Mouse (Mus musculus) common myeloid progenitor, adult 5-6 weeks (primary cell): Measurements from ENCODE around the gene Mthfd1l. TPM values are rescaled to one million over a fixed set of nuclear protein-coding genes. Genes with fewer than 3 reads are reported as not detected.
A peak's percentile ranks its signal among the peaks of the same experiment; 100 is the strongest.

Experiments
- ATAC-seq: replicated peaks from 2 replicates; pipeline ENCODE4 v1.8.0; 2016; ENCODE audit warnings: low read depth, mild to moderate bottlenecking, moderate TSS enrichment, inconsistent platforms; ENCODE audit not compliant: poor library complexity, severe bottlenecking
- total RNA-seq: library from RNA; stranded (forward); fragments of 200-1000, 187-1606 nt; gene quantifications from 2 replicates; pipeline ENCODE4 v1.2.3, GENCODE M21; 2017

The Mthfd1l gene
- total RNA-seq, 1 experiment from 2014 or later, result 148 TPM

DNA sequence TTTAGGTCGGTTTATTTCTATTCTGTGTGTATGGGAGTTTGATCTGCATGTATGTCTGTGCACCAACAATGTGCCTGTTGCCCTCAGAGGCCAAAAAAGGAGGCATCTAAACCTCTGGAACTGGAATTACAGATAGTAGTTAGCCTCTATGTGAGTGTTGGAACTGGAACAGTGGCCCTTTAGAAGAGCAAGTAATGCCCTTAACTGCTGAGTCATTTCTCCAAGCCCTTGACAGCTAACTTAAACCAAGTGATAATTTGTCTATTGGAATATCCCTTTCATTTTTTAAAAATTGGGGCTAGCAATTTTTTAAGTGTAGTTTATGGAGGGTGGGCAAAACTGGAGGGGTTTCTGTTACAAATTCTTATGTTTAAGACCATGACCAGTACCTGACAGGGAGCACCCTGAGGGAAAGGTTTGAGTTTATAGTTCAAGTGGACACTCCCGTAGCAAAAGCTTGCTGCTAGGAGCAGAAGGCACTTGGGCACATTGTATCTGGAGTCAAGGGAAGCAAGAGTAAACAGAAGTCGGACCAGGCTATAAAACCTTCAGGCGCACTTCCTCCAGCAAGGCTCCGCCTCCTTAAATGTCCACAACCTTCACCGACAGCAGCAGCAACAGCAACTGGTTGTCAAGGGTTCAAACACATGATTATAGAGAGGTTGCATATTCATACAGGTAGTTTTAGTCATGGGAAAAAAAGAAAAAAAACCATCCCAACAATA, 3.1 kb downstream of the Mthfd1l start:
- no peak for ATAC-seq

DNA sequence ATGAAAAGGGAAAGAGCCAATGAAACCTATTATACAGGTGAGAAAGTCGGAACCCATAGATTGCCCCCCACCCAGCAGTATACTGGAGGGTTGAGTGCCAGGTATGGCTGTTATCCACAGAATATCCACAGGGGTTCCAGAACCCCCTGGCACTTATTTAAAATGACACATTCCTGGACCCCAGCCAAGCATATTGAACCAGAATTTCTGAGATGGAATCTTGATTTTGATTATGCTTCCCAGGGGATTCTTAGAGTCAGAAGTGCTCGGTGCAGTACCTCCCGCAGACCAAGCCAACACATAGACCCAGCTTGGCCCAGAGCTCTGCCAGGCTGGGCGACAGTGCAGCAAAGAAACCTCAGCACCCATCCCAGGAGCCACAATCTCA, 3.7 kb downstream of the Mthfd1l start:
- ATAC-seq, result no peak

DNA sequence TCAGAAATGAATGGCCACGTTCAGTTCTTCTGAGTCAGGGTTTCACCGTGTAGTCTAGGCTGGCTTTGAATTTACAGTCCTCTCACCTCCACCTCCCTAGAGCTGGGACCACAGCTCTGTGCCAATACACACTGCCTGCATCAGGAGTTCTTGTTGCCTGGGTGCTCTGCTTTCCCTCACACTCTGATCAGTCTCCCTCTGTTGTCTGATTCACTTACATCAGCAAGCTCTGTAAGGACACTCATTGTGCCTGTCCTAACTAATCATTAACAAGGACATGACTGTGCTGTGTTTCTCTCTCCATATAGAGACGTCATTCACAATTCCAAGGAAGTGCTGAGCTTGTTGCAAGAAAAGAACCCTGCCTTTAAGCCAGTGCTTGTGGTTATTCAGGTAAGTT, 5.4 kb downstream of the Mthfd1l start:
- no peak for ATAC-seq

DNA sequence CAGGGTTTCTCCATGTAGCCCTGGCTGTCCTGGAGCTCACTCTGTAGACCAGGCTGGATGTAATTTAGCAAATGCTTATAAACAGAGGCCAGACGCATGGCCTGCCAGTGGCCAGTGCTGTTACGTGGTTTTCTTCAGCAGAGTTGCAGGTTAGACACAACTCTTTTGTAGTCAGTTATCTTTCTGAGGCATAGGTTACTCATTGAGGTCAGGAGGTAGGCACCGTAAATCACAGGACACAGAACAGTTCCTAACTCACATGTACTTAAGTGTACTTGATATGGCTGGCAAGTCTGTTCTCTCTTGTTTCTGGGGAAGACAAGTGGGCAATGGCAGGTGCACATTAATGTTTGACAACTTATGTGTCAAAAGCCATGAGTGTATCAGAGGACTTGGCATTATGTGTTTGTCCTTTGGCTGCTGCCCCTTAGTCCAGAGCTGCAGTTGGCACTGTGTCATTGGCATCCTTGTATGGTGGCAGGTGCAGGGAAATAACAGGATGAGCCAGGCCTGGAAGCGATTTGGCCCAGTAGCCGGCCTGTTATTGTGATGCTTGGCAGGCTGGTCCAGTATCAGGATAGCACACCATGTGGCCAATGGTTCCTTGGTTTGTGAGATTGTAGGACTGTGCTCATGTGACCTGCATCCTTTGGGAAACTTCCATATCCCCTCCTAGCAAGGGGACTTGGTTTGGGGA, 6.0 kb downstream of the Mthfd1l start:
- ATAC-seq, result no peak

DNA sequence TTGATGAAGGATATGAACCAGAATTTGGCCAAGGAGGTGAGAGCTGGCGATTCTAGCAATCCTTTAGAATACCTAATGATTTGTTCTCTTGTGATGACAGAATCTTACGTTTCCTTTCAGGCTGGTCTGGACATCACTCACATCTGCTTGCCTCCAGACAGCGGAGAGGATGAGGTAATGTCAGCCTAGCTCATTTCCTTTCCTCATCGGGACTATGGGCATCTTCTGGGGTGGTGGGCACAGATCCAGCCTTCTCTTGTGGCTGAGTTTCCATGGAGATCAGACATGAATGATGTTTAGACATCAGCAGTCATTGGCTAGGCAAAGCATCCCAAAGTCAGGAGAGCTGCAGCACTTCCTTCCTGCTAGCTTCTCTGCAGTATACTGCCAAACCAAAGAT, 7.3 kb downstream of the Mthfd1l start:
- ATAC-seq, result no peak

DNA sequence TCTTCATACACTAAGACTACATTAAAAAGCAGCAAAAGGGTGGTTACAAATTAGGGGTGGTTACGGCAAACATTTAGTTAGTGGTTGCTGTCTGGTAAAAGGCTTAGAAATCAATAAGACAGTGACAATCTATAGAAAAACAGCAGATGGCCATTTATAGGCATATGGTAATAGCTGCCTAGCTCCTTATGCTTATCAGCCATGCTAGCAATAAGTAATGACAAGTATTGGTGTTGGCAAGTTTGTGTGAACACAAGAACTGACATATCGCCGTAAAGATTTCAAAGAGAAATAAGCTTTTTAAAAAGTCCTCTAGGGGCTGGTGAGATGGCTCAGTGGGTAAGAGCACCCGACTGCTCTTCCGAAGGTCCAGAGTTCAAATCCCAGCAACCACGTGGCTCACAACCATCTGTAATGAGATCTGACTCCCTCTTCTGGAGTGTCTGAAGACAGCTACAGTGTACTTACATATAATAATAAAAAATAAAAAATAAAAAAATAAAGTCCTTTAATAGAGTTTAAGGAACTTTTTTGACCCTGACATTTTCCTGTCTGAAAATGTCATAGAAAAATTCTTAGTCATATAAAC, 17.5 kb downstream of the Mthfd1l start:
- ATAC-seq, result no peak

DNA sequence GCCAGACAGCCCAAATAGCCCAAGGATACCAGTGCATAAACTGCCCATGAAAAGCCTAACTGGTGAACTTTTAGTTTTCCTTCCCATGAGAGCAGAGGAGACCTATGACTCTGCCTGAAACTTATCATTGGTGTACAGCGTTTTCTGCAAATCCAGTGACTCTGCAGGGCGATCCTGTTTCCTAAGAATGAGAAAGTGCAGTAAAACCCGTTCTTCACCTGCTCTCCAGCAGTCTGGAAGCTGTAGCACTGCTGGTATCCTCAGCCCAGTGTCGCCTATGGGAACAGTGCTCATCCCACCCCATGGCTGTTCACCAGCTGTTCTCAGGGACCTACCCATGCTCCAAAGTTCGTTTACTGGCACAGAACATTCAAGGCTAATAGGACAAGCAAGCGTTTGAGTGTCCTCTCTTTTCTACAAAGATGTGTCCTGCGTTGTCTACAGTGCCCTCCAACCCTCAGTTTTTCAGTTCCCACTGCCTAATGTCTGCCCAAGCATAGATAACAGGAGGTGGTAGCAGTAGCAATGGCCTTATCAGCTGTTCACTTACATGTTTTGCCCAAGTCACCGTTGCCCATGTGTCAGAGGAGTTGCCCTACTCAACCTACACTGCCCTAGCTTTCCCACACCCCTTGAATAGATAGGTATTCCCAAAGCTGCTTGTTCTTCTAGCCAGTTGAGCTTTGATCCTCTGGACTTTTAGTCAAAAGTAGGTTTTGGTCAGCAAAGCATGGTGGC, 20.6 kb downstream of the Mthfd1l start:
- ATAC-seq, result peak; percentile 71

DNA sequence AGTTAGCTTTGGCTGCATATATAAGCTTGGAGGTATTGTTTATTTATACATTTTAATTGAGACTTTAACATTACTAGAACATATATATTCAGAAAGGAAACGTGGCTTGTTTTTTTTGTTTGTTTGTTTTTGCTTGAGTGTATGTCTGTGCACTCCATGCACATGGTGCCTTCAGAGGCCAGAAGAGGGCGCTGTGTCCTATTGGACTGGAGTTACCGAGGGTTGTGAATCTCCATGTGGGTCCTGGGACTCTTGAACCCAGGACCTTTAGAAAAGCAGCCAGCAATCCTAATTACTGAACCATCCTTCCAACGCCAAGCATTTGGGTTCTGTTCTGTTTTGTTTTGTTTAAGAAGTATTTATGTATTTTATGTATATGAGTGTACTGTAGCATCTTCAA, 22.4 kb downstream of the Mthfd1l start:
- no peak for ATAC-seq

DNA sequence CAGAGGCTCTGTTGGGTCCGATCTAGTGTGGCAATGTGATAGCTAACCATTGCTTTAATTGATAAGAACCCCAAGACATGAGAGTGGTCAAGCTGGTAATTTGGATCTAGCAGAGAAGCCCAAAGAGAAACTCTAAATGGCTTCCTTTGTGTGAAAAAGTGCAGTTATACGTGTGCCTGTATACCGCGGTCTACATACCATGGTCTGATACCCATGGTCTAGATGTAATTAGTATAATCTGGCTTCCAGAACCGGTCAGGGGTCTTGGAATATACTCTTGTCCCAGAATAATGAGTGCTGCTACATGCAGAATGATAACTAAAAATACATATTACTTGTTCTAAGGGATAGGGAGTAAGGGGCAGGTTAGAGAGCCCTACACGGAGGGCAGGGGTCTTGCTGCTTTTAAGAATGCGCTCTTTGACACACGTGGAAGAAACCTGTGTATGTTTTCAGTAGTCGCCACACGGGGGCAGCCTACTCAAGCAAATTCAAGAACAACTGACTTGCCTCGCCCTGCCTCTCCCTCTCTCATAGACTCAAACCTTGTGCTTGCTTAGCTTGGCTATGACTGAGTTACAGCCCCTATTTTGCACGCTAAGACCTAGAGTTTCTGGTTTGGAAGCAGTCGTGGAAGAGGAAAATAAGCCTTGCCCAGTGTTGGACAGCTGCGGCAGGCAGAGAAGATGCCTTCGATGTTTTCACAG, 23.4 kb downstream of the Mthfd1l start:
- peak; percentile 80 for ATAC-seq

DNA sequence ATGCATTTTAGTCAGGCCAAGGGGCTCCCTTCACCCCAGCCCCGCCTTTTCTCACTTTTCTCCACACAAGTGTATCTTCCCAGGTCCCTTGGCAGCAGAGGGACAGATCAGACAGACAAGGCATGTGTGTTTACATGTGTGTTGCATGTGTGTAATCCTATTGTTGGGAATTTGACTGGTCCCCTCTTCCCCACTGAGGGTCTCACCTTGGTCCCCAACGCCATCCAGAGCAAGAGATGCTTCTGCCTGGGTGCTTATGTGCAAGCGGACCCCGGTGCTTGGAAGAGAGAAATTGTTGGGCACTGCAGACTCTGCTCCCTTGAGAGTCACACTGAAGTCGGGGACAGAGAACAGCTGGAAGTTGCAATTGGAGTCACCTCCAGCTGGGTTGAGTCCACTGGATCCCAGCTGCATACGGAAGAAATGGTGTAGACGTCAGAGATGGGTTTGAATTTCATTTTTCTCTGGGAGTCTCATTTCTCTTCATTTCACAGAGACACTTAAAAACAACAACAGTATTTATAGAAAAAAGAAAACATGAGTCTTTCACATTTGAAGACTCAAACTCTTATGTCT, 25.0 kb downstream of the Mthfd1l start:
- ATAC-seq, result no peak

DNA sequence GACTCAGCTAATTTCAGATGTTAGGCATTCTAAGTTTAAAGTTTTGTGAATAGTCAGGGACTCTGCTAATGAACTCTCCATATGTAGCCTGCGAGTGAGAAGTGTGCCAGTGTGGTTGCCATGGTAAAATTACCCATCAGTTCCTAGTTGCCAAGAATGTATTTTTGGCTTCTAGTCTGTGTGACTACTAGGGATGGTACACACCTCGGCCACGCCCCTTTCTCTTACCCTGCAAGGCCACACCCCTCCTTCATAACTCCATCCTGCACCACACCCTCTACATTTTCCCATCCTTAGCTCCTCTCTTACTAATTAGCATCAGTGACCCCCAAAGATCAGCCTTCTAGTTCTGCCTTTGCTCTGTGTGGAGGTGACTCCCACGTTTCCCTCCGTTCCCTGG, 29.8 kb downstream of the Mthfd1l start:
- no peak for ATAC-seq

DNA sequence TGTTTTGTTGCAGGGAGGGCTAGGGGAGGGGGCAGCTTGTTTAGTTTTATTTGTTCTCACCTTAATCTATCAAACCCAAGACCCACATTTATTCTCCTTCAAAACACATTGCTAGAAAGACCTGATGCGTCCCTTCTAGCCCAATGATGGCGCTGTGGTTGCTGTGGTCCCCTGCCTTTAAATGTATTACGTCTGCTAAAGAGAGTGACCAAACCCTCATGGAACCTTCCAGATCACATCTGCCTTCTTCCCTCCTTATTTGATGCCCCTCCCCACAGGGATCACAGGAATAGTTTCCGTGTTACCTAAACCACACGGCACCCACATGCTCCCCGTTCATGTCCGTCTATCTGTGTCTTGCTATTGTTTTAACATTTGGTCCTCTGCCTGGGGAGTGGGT, 32.3 kb downstream of the Mthfd1l start:
- ATAC-seq, result no peak

DNA sequence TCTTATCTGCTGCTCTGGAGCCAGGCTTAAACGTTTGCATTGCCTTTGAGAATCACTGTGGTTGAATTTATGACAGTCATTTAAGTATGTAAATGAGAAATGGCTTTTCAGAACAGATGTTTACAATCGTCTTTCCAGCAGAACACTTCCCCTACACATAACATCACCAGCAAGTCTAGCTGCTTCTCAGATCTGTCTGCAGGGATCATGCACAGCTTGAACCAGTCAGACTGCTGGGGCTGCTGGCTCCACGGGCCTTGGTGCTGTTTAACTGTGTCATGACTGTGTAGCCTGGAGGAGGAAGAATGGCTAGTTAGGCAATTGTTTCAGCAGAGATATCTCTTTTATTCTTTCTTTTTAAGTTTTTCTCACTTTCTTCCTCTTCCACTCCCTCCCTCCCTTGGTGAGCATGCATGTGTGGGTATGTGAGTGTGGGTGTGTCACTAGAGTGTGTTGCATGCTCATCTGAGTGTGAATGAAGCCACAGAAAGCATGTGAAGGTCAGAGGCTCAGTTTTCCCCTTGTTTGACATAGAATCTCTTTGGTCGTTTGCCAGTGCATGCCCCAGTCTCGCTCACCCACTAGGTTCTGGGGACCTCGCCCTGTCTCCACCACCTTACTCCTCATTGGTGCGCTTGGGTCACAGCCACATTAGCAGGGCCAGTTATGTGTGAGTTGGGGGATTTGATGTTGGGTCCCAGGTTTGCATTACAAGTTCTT, 33.5 kb downstream of the Mthfd1l start:
- ATAC-seq, result no peak

DNA sequence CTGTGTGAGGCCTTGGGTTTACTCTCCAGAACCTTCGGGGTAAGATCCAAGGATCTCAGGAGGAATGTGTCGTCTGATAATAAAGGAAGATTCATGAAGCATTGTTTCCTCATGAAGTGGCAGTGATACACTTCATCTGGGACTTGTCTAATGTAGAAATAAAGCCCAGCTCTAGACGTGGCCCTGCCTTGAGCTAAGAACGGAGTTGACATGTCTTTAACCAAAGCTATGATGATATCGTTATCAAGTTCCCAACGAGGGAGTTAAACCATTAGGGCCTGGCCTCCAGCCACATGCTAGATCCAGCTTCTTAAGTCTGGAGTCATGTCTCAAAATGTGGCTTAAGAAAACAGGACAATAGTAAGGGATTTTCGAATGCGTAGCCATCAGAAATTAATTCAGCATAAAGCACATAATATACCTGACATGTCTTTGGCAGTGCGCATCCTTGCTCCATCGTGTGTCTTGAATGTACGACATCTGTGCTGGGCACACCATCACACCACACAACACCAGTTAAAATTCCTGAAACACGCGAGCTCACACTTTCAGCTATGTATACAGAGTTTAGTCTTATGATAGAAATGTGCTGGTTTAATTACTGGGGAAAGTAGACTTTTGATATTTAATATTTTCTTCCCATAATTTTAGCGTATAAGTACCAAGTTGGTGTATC, 49.8 kb downstream of the Mthfd1l start:
- ATAC-seq, result no peak

DNA sequence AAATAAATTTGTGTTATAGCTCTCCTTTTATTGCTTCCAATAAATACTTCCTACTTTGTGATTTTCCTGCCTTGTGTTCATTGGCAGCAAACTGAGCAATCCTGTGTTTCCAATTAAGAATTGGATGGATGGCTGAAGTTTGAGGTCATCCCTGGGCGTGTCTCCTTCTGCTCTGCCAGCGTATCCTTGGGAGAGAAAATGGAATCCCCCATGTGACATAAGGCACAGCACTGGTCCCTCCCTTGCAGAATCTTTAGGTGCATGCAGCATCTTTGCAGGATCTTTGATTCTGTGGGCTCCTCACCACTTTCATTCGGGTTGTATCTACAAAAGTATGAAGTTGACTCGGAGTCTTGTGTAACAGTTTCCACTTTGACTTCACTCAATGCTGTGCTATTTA, 53.7 kb downstream of the Mthfd1l start:
- ATAC-seq, result no peak

DNA sequence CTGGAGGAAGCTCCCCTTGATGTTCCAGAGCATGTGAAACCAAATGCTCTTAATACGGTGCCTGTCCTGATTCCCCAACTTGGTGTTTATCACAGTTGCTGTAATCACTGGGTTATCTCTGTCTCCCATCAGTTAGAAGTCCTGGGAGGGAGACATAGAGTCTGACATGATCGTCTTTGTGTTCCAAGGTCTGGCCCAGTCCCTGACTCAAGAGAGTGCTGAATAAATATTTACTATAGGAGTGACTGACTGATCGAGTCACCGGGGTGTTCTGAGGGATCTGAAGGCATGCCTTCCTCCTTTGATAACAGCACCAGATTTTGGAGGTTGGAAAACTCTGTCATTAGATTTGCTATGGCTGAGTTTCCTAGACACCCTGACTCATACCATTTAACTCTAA, 54.5 kb downstream of the Mthfd1l start:
- no peak for ATAC-seq

DNA sequence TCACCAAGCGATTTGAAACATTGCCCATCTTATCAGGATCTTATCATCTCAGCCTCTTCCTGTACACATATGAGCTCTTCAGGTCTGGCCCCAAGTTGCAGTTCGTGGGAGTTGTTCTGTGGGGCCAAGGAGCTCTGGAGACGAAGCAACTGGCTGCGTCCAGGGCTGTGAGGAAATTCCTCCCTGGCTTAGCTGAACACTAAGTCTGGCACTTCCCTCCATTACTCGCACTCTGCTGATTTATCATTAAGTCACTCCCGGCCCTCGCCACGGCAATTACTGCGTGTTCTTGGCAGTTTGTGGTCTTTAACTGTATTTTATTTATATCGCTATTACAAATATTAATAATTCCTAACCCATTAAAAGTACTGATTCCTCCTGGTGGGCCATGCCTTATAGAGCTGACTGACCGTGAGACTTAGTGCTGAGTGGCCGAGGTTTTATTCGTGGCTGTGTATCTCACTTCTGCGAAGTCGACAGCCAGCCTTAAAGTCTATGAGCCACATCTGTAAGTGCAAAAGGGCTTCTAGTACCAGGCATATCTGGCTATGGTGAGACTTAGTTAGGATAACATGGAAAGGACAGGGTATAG, 56.0 kb downstream of the Mthfd1l start:
- ATAC-seq, result no peak

DNA sequence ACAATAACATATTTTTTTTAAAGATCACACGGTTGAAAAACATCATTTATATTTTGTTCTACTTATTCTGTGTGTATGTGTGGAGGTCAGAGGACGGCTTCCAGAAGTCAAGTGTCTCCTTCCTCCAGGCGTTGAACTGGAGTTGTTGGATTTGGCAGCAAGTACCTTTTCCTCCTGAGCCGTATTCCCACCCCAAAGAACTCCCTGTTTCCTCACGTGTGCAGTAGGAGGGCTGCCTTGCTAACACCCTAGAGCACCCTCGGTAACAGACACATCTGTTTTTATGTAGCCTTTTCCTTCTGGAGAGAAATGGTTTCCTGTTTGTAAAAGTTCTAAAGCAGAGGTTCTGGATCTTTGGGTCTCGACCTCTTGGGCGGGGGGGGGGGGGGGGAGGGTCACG, 60.8 kb downstream of the Mthfd1l start:
- no peak for ATAC-seq
